Mouse (Mus musculus): ENCODE measurements around the gene Cep72.
"Not testable (repeated sequence)": the region's sequence is repeated elsewhere in the genome, so short reads cannot be mapped to it uniquely, and the experiment has no call there.

Gene Cep72

GRCm38 (mm10) chr13:74061613-74062377 lies at the start of gene Cep72:
Cep72 (minus strand) TSS chr13:74062299.
- DNase-seq (ENCODE audit: extremely low read depth, low read depth): no peak

DNA sequence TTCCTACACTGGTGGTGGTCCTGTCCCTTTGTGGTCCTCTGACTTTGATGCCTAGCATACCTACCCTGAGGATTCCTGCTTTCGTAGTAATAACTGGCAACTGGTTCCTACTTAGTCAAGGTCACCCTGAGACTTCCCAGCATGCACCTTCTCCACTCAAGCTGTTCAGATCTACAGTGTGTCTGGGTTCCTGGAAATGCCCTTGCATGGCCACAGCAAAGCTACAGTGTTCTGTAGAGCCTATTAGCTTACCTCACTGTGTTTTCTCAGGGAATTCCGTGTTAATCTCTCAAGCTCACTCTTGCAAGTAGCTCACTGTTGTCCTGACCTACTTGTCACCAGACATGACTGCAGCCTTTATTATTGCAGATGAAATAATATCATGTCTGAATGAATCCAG lies 45.3 kb upstream of the Cep72 start:
- DNase-seq (ENCODE audit: extremely low read depth, low read depth): no peak

- no peak for DNase-seq (ENCODE audit: extremely low read depth, low read depth)
These were observed 42.3 kb upstream of the Cep72 start for GRCm38 (mm10) chr13:74104417-74104816.

GRCm38 (mm10) chr13:74102831-74103582 lies 40.9 kb upstream of the Cep72 start:
- no peak for DNase-seq (ENCODE audit: extremely low read depth, low read depth)

DNA sequence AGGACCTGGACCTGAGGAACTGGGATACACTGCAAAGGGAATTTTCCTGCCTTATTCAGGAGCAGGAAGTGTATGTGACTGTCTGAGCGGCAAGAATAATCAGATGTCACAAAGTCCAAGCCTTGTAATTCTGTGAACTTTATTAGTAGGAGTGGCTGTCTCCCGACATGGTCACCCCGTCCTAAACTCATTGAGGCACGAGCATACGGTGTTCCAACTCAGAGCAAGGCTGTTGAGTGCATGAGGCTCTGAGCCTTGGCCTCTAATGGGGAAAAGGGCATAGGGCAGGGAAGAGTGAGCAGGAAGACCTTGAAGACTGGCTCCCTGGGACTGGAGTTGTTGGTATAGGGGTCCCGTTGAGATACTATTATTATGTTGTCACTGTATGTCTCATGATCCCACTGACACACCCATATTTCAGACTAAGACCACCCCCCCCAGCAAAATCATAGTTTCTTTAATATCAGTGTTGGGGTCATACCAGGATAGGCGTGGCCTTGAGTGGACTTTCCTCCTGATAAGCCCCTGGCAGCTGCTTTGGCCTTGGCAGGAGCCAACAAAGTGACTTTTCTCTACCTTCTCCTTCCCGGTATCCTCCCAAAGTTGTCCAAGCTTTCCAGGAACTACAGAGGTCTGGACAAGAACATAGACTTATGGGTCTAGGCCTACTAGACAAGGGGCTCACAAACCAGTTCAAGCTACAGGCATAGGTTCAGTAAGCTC lies 40.2 kb upstream of the Cep72 start:
- DNase-seq (ENCODE audit: extremely low read depth, low read depth): no peak

- no peak for DNase-seq (ENCODE audit: extremely low read depth, low read depth)
These were observed 36.8 kb upstream of the Cep72 start for GRCm38 (mm10) chr13:74098913-74099312.

DNA sequence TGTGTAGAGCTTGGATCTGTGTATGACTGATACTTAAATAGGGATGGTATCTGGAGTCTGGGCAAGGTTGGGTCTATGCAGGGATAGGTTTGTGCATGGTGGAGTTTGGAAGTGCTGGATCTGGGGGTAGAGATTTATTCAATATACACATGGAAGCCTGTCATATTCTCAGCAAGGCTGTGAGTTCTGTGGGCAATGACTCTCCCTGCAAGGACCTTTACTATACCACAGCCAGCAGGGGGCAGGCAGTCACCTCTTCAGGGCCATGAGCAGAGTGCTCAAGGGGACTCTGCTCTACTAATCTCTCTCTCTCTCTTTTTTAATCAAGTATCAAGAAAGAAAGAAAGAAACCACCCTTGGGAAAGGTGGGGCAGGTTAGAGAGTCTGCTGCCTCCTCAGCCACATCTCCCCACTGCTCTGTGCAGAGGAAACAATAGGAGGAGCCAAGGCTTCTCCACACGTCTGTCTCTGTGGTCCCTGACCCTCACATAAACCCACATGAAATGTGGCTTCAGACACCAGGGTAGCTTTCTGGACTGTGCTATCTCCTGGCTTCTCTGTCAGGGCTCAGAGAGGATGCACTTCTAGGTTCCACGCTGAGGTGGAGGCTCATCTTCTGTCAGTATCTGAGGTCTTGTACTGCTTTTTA lies 34.7 kb upstream of the Cep72 start:
- DNase-seq (ENCODE audit: extremely low read depth, low read depth): peak; percentile 25

- DNase-seq (ENCODE audit: extremely low read depth, low read depth): no peak
These were observed 33.8 kb upstream of the Cep72 start for GRCm38 (mm10) chr13:74095936-74096335.

GRCm38 (mm10) chr13:74090265-74090664 lies 28.2 kb upstream of the Cep72 start:
- DNase-seq (ENCODE audit: extremely low read depth, low read depth): no peak

DNA sequence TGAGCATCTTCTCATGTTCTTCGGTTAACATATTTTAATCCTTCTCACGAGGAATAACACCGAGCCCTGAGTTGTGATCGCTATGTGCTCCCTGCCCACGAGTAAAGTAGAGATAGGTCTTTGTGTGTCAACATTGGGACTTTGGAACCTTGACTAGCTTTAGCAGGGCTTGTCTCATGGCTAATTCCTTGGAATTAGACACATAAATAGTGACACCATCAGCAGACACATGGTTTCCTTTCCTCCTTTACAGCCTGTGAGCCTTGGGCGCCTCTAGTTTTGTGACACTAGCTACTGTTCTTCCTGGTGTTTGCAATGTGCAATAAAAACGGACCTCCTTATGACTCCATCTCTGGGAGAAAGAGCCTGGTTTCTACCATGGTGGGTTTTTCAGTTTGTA lies 11.3 kb upstream of the Cep72 start:
- no peak for DNase-seq (ENCODE audit: extremely low read depth, low read depth)

GRCm38 (mm10) chr13:74071714-74072113 lies 9.6 kb upstream of the Cep72 start:
- no peak for DNase-seq (ENCODE audit: extremely low read depth, low read depth)

DNA sequence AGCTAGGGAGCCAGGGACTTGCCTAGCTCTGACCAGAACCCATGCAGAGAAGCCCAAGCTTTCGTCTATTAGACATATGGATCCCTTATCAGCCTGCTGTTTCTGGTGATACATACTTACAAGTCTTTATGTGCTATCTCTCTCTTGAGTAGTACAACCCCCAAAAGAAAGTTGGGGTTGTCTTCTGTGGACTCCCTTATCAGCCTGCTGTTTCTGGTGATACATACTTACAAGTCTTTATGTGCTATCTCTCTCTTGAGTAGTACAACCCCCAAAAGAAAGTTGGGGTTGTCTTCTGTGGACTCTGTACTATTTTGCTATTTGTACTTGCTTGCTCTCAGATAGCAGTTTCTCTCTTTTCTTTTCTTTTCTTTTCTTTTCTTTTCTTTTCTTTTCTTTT lies 9.1 kb upstream of the Cep72 start:
- DNase-seq (ENCODE audit: extremely low read depth, low read depth): not testable (repeated sequence)

DNA sequence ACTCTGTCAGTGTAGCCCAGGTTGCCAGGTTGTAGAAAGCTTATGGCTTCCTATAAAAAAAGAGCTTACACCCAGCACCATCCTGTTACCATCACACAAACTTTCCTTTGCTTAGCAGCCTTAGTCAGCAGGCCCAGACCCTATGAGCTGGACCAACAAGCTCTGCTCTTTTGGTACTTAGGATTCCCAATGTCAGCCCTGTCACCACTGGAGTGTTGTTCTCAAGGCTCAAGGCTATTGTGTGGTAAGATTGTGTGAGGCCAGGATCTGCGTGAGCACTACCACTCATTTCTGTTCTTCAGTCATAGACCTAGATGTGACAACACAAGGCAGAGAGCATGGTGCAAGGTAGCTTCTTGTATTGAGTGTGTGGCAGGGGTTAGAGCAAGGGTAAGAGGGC lies 4.5 kb upstream of the Cep72 start:
- DNase-seq (ENCODE audit: extremely low read depth, low read depth): no peak

DNA sequence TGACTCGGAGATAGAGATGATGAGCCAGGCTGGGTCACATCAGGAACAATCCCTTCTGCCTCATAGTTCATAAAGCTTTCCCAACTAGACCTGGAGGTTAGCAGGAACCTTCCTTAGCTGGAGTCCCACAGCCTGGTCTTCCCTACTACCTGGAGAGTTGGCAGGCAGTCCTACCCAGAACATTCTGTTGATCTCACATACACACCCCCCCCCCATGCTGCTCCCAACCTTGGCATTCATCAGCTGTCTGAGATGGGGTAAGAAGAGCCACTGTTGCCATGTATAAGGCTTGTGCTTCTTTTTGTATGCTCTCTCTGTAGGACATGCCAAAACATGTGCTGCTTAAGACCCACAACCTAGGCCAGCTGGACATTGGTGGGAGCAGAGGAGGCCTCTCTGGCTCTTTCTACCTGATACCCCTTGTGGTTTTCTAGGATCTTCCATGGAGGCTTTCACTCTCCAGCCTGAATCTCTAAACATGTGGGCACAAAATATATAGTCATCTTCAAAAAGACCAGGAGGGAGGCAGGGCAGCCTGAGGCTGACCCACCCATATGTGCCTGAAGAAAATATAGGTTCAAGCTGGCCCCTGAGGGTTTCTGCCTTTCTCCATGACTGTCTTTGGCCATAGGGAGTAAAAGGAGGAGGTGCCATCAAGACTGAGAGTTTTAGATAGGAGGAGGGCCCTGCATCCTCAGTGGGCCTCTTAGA lies 1.4 kb upstream of the Cep72 start:
- DNase-seq (ENCODE audit: extremely low read depth, low read depth): no peak

GRCm38 (mm10) chr13:74062378-74063128 lies 454 bp upstream of the Cep72 start:
- DNase-seq (ENCODE audit: extremely low read depth, low read depth): peak; percentile 75

DNA sequence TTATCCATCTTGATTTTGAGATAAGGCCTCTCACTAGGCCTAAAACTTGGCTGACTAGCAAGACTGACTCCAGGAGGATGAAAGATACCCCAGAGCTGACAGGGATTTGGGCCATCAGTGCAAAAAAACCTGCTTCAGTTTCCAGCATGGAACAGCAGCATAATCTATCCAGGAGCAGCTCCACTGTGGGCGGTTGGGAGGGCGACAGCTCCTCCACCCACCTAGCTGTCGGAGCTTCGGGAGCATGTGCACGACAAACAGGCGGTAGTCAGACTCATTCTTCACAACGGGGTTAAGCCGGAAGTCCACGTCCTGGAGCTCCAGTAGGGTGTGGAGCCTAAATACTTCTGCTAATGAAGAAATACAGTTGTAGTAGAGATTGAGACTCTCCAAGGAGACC lies 4.0 kb downstream of the Cep72 start:
- DNase-seq (ENCODE audit: extremely low read depth, low read depth): no peak

DNA sequence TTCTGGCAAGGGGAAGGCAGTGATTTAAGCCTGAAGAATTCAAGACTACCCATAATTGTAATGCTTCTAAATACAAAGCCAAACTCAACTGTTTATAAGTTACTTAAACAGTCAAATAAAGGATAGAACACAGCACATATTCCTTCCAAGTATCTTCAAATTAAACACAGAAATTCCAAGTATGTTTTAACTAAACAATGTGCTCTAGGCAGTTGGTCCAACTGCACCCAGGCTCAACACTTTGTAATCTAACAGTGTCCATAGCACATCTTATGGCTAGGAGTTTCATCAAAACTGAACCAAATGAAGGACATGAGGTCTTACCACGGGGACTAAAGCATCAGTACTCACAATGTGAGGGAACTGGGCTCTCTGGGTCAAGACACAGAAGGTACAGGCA lies 5.9 kb downstream of the Cep72 start:
- no peak for DNase-seq (ENCODE audit: extremely low read depth, low read depth)

- DNase-seq (ENCODE audit: extremely low read depth, low read depth): no peak
These were observed 22.2 kb downstream of the Cep72 start for GRCm38 (mm10) chr13:74039926-74040325.

GRCm38 (mm10) chr13:74035776-74036175 lies 26.3 kb downstream of the Cep72 start:
- no peak for DNase-seq (ENCODE audit: extremely low read depth, low read depth)

DNA sequence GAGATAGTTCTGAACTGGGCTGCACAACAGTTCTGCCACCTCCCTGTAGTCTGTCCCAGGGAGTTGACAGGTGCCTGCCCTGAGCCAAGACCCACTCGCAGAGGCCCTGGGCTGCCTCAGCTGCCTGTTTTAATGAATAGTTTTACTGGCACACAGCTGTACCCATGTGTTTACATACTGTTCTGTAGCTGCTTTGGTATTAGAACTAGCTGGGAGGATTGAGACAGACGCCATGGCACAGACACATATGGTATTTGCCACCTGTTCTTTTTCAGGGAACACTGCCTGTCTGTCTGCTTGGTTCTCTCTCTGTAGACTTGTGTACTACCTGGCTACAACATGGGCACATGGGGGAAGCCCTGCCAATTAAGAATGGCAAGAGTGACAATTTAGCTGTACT lies 27.3 kb downstream of the Cep72 start:
- no peak for DNase-seq (ENCODE audit: extremely low read depth, low read depth)

Measured in MEL-GATA-1-ER (cell line).